12 mouse cellular contexts compared by ENCODE assay signal in genomic region chr11:102404161-102405010, GRCm38 (mm10). TPM values are rescaled to one million over a fixed set of nuclear protein-coding genes. Genes with fewer than 3 reads are reported as not detected.
DNase-seq lines count a peak whose midpoint lies in the region; ATAC-seq and TF ChIP-seq lines count a peak whose summit lies in the region.
"Had no signal": no experiment of that assay in that cellular context is flagged by ENCODE, and none has a peak within 500 bp of the region (broad histone marks: within the 10 kb centered on the region; RNA-seq: fewer than 3 reads in every experiment).

No protein-coding gene starts in this region.

- H3K27me3 ChIP-seq in kidney, adult 2 months (replicated peaks; ENCODE audit: control insufficient read depth, insufficient read depth, low read length): no peaks in the 10 kb centered on the region
- H3K27me3 ChIP-seq in hindbrain, embryonic 12.5 days: peaks cover 20% of the 10 kb centered on the region
- peaks cover 12% of the 10 kb centered on the region for H3K27me3 ChIP-seq in midbrain, embryonic 11.5 days (ENCODE audit: control insufficient read depth, insufficient read depth, low read length)
- H3K27me3 ChIP-seq: Patski had no signal

- peaks cover 18% of the 10 kb centered on the region for H3K4me1 ChIP-seq in kidney, adult 2 months (ENCODE audit: control insufficient read depth, insufficient read depth, low read length)
- H3K4me1 ChIP-seq in hindbrain, embryonic 12.5 days: peaks cover 61% of the 10 kb centered on the region
- peaks cover 23% of the 10 kb centered on the region for H3K4me1 ChIP-seq in midbrain, embryonic 11.5 days (ENCODE audit: control insufficient read depth, insufficient read depth, low read length)

- H3K4me2 ChIP-seq in hindbrain, embryonic 12.5 days (replicated peaks): peak overlapping the region; percentile 25; the same call in 1 of the 2 replicates
- H3K4me2 ChIP-seq in midbrain, embryonic 11.5 days: no peak overlapping the region

- H3K9ac ChIP-seq in hindbrain, embryonic 12.5 days: peak overlapping the region; percentile 38; the same call in 1 of the 2 replicates
- peak overlapping the region; percentile 27; the same call in 1 of the 2 replicates for H3K9ac ChIP-seq in midbrain, embryonic 11.5 days (ENCODE audit: low read length)

- WGBS in kidney, adult 2 months: 41% methylated on average over 18 of the region's 18 CpGs
- 77% methylated on average over 18 of the region's 18 CpGs for WGBS in hindbrain, embryonic 12.5 days
- 80% methylated on average over 18 of the region's 18 CpGs for WGBS in midbrain, embryonic 11.5 days

- ATAC-seq in hindbrain, embryonic 12.5 days (ENCODE audit: low FRiP score): no peak
- no peak for ATAC-seq in midbrain, embryonic 11.5 days (ENCODE audit: low FRiP score)
- no peak for ATAC-seq in megakaryocyte progenitor cell, adult 5-6 weeks (replicated peaks; ENCODE audit: poor library complexity)
- ATAC-seq: forebrain, embryonic 14.5 days; Patski had no signal

- H3K36me3 ChIP-seq in kidney, adult 2 months (ENCODE audit: control insufficient read depth, insufficient read depth, low read length): peaks cover 6% of the 10 kb centered on the region
- peaks cover 44% of the 10 kb centered on the region for H3K36me3 ChIP-seq in hindbrain, embryonic 12.5 days
- peaks cover 9% of the 10 kb centered on the region; the same call in 1 of the 2 replicates for H3K36me3 ChIP-seq in midbrain, embryonic 11.5 days (ENCODE audit: control insufficient read depth, insufficient read depth, low read length)

- peak overlapping the region; percentile 16 for H3K4me3 ChIP-seq in kidney, adult 2 months (ENCODE audit: insufficient read depth, low read depth, low read length)
- H3K4me3 ChIP-seq in hindbrain, embryonic 12.5 days: no peak overlapping the region
- peak overlapping the region; percentile 4; the same call in 1 of the 2 replicates for H3K4me3 ChIP-seq in midbrain, embryonic 11.5 days (ENCODE audit: low read depth, low read length)

- DNase-seq in adrenal gland, postnatal 14 days: peak; percentile 24
- DNase-seq in adrenal gland, adult 8-10 months: no peak
- DNase-seq in kidney, adult 2 months: peak; percentile 70
- no peak for DNase-seq in kidney, postnatal 14 days
- no peak for DNase-seq in midbrain, embryonic 11.5 days (ENCODE audit: low spot score, missing footprints)
- no peak for DNase-seq in embryo, embryonic 9.5 days (ENCODE audit: extremely low spot score)

- H3K27ac ChIP-seq in kidney, adult 2 months (ENCODE audit: insufficient read depth, low read depth, low read length): peak overlapping the region; percentile 32
- no peak overlapping the region for H3K27ac ChIP-seq in hindbrain, embryonic 12.5 days
- no peak overlapping the region for H3K27ac ChIP-seq in midbrain, embryonic 11.5 days (ENCODE audit: low read depth, low read length)
- H3K27ac ChIP-seq: macrophage had no signal

- no peaks in the 10 kb centered on the region for H3K9me3 ChIP-seq in hindbrain, embryonic 12.5 days (replicated peaks)
- H3K9me3 ChIP-seq in midbrain, embryonic 11.5 days (ENCODE audit: control insufficient read depth, low read length): no peaks in the 10 kb centered on the region

- no peak for TF ChIP-seq CTCF in kidney, adult 2 months (conservative IDR thresholded peaks at IDR 0.05; ENCODE audit: insufficient read depth, insufficient read length, low read depth, low read length)

- peak; percentile 20 for TF ChIP-seq POLR2A in kidney, adult 2 months (IDR thresholded peaks at IDR 0.05; ENCODE audit: low read depth, low read length)

RNA-seq across cellular contexts. Expression of gene Slc25a39, which starts 3.4 kb away (rescaled TPM):
- 373 and 415 TPM in 2 replicates for total RNA-seq in adrenal gland, postnatal 14 days (2021)
- total RNA-seq in adrenal gland, adult 8-10 months (2022): 100 to 1,000 TPM; 343 to 469 (median 379) TPM
- 1,128 and 1,486 TPM in 2 replicates for polyA plus RNA-seq in kidney, adult 2 months (2012; rRNA removed)
- 148 and 157 TPM in 2 replicates for polyA plus RNA-seq in hindbrain, embryonic 12.5 days (2016; fragmentation: Nextera tagmentation; extraction: Ambion mirVana)
- polyA plus RNA-seq in midbrain, embryonic 11.5 days (2014; fragmentation: Nextera tagmentation; extraction: Ambion mirVana): 167 and 193 TPM in 2 replicates
- 95.5 and 124 TPM in 2 replicates for total RNA-seq in megakaryocyte progenitor cell, adult 5-6 weeks (2015)
- total RNA-seq in megakaryocyte progenitor cell, adult 5-6 weeks (2017): 48.7 and 52.7 TPM in 2 replicates

RNA-seq across cellular contexts. Expression of gene Rundc3a, which starts 11.2 kb away (rescaled TPM):
- 31.3 and 31.6 TPM in 2 replicates for total RNA-seq in adrenal gland, postnatal 14 days (2021)
- total RNA-seq in adrenal gland, adult 8-10 months (2022): 10 to 100 TPM; 53.9 to 83.9 (median 77.5) TPM
- polyA plus RNA-seq in kidney, adult 2 months (2012; rRNA removed): 2.6 and 3.4 TPM in 2 replicates
- 125 and 140 TPM in 2 replicates for polyA plus RNA-seq in hindbrain, embryonic 12.5 days (2016; fragmentation: Nextera tagmentation; extraction: Ambion mirVana)
- 42.0 and 43.0 TPM in 2 replicates for polyA plus RNA-seq in midbrain, embryonic 11.5 days (2014; fragmentation: Nextera tagmentation; extraction: Ambion mirVana)
- not detected in 2 replicates for total RNA-seq in megakaryocyte progenitor cell, adult 5-6 weeks (2015)
- not detected in 2 replicates for total RNA-seq in megakaryocyte progenitor cell, adult 5-6 weeks (2017)

RNA-seq across cellular contexts. Expression of gene Grn, which starts 25.7 kb away (rescaled TPM):
- total RNA-seq in adrenal gland, postnatal 14 days (2021): 180 and 194 TPM in 2 replicates
- total RNA-seq in adrenal gland, adult 8-10 months (2022): 100 to 1,000 TPM; 171 to 220 (median 202) TPM
- polyA plus RNA-seq in kidney, adult 2 months (2012; rRNA removed): 184 and 195 TPM in 2 replicates
- polyA plus RNA-seq in hindbrain, embryonic 12.5 days (2016; fragmentation: Nextera tagmentation; extraction: Ambion mirVana): 96.9 and 101 TPM in 2 replicates
- 36.8 and 39.3 TPM in 2 replicates for polyA plus RNA-seq in midbrain, embryonic 11.5 days (2014; fragmentation: Nextera tagmentation; extraction: Ambion mirVana)
- total RNA-seq in megakaryocyte progenitor cell, adult 5-6 weeks (2015): 119 and 136 TPM in 2 replicates
- 44.0 and 45.4 TPM in 2 replicates for total RNA-seq in megakaryocyte progenitor cell, adult 5-6 weeks (2017)

RNA-seq across cellular contexts. Expression of gene Slc4a1, which starts 38.4 kb away (rescaled TPM):
- 17.5 and 72.4 TPM in 2 replicates for total RNA-seq in adrenal gland, postnatal 14 days (2021)
- under 1 TPM; 0.06 to 0.70 (median 0.31) TPM for total RNA-seq in adrenal gland, adult 8-10 months (2022)
- 79.5 and 90.6 TPM in 2 replicates for polyA plus RNA-seq in kidney, adult 2 months (2012; rRNA removed)
- 30.8 and 33.5 TPM in 2 replicates for polyA plus RNA-seq in hindbrain, embryonic 12.5 days (2016; fragmentation: Nextera tagmentation; extraction: Ambion mirVana)
- 30.6 and 31.3 TPM in 2 replicates for polyA plus RNA-seq in midbrain, embryonic 11.5 days (2014; fragmentation: Nextera tagmentation; extraction: Ambion mirVana)
- 1.1 and 2.0 TPM in 2 replicates for total RNA-seq in megakaryocyte progenitor cell, adult 5-6 weeks (2015)
- total RNA-seq in megakaryocyte progenitor cell, adult 5-6 weeks (2017): 0.61 and 0.62 TPM in 2 replicates
- polyA plus RNA-seq: macrophage; Patski; testis, adult 2 months had no signal

RNA-seq across cellular contexts. Expression of gene Fam171a2, which starts 43.1 kb away (rescaled TPM):
- 8.2 and 9.6 TPM in 2 replicates for total RNA-seq in adrenal gland, postnatal 14 days (2021)
- total RNA-seq in adrenal gland, adult 8-10 months (2022): 1 to 10 TPM; 3.8 to 6.2 (median 5.0) TPM
- 18.9 and 20.4 TPM in 2 replicates for polyA plus RNA-seq in kidney, adult 2 months (2012; rRNA removed)
- polyA plus RNA-seq in hindbrain, embryonic 12.5 days (2016; fragmentation: Nextera tagmentation; extraction: Ambion mirVana): 21.5 and 22.8 TPM in 2 replicates
- polyA plus RNA-seq in midbrain, embryonic 11.5 days (2014; fragmentation: Nextera tagmentation; extraction: Ambion mirVana): 7.2 and 10.6 TPM in 2 replicates
- 0.05 and 0.07 TPM in 2 replicates for total RNA-seq in megakaryocyte progenitor cell, adult 5-6 weeks (2015)
- 0.04 and 0.24 TPM in 2 replicates for total RNA-seq in megakaryocyte progenitor cell, adult 5-6 weeks (2017)
- polyA plus RNA-seq: macrophage had no signal

Comparison
In these comparisons a context has a peak if more than half of its experiments do, and no peak if none do; other contexts are left out.
1. DNase-seq: peak in adrenal gland, postnatal 14 days (single experiment) and kidney, adult 2 months (single experiment); none in adrenal gland, adult 8-10 months (single experiment), kidney, postnatal 14 days (single experiment), midbrain, embryonic 11.5 days (single experiment) and embryo, embryonic 9.5 days (single experiment).
2. RNA of gene Rundc3a, which starts 11.2 kb away (total RNA-seq): 53.9 to 83.9 TPM in adrenal gland, adult 8-10 months and 31.3 to 31.6 TPM in adrenal gland, postnatal 14 days; not detected in megakaryocyte progenitor cell, adult 5-6 weeks; every median in the first group is over 10 times any median in the second.